Mouse (Mus musculus) embryonic facial prominence, embryonic 14.5 days (tissue): ENCODE data around the gene Wfdc2. TPM values are rescaled to one million over a fixed set of nuclear protein-coding genes. Genes with fewer than 3 reads are reported as not detected.

Source experiments
- ATAC-seq: fragments of 200-750 bp; cut with Nextera tagmentation; 2 replicates; pipeline ENCODE4 v1.8.0; 2017; ENCODE audit warnings: low read depth, moderate number of reproducible peaks, moderate TSS enrichment
- DNase-seq: peaks from one replicate; pipeline ENCODE4 v3.0.0-alpha.2; 2015; ENCODE audit warnings: low spot score
- H3K27ac ChIP-seq: fragments of 300-500 bp; sonication (generic); replicated peaks from 2 replicates; pipeline ENCODE4 v1.5.1; 2014; ENCODE audit warnings: low read depth, mild to moderate bottlenecking, low read length, moderate library complexity
- H3K27me3 ChIP-seq: fragments of 300-500 bp; sonication (generic); replicated peaks from 2 replicates; pipeline ENCODE4 v1.6.1; 2014; ENCODE audit warnings: low read length; ENCODE audit not compliant: control insufficient read depth, insufficient read depth
- H3K36me3 ChIP-seq: fragments of 300-500 bp; sonication (generic); 2 replicates; pipeline ENCODE4 v1.6.1; 2014; ENCODE audit warnings: low read length, mixed read lengths; ENCODE audit not compliant: control insufficient read depth, insufficient read depth
- H3K4me1 ChIP-seq: fragments of 300-500 bp; sonication (generic); 2 replicates; pipeline ENCODE4 v1.6.1; 2014; ENCODE audit warnings: antibody characterized with exemption, low read length; ENCODE audit not compliant: control insufficient read depth, insufficient read depth
- H3K4me2 ChIP-seq: fragments of 300-500 bp; sonication (generic); 2 replicates; pipeline ENCODE4 v1.6.1; 2014; ENCODE audit warnings: low read depth, mild to moderate bottlenecking, low read length, moderate library complexity, mixed read lengths
- H3K4me3 ChIP-seq: fragments of 300-500 bp; sonication (generic); 2 replicates; pipeline ENCODE4 v1.5.1; 2014; ENCODE audit warnings: low read depth, mild to moderate bottlenecking, low read length
- H3K9ac ChIP-seq: fragments of 300-500 bp; sonication (generic); 2 replicates; pipeline ENCODE4 v1.6.1; 2014; ENCODE audit warnings: low read depth, mild to moderate bottlenecking, low read length, moderate library complexity, mixed read lengths
- H3K9me3 ChIP-seq: fragments of 300-500 bp; sonication (generic); 2 replicates; pipeline ENCODE4 v1.6.1; 2016; ENCODE audit warnings: low read length; ENCODE audit not compliant: control insufficient read depth
- WGBS: fragments of 180-500 bp; shearing (Covaris S2); extraction: QIAGEN DNeasy Blood & Tissue Kit; methylation state at CpG from one replicate; pipeline ENCODE4 v1.1.7; 2014; 5-methylcytosine and 5-hydroxymethylcytosine counted together
- polyA plus RNA-seq: library from polyadenylated mRNA; unstranded; fragments of >200 nt; fragmentation: Nextera tagmentation; extraction: Ambion mirVana; gene quantifications from 2 replicates; pipeline ENCODE4 v1.2.1, GENCODE M21; 2014

Gene Wfdc2
- polyA plus RNA-seq, 1 experiment from 2014 or later = 62.4 TPM

- H3K36me3 ChIP-seq = no peaks in the 10 kb centered on the region
- no peak overlapping the region for H3K27ac ChIP-seq
- peak; percentile 65 for DNase-seq
- H3K4me3 ChIP-seq = no peak overlapping the region
- H3K9me3 ChIP-seq = peaks cover 11% of the 10 kb centered on the region
- WGBS = 17% methylated on average over 3 of the region's 3 CpGs
- H3K4me2 ChIP-seq = no peak overlapping the region
- ATAC-seq = no peak
- H3K4me1 ChIP-seq = peaks cover 19% of the 10 kb centered on the region
- no peaks in the 10 kb centered on the region for H3K27me3 ChIP-seq
- no peak overlapping the region for H3K9ac ChIP-seq
Measured at GRCm38 (mm10) chr2:164520782-164521181, 41.4 kb upstream of the Wfdc2 start.

GRCm38 (mm10) chr2:164521841-164522240 is 40.4 kb upstream of the Wfdc2 start:
- Histone ChIP-seq H3K4me1 (peaks cover 19% of the 10 kb centered on the region), H3K27me3 (no peaks in the 10 kb centered on the region), H3K9ac (peak overlapping the region; percentile 20; the same call in 1 of the 2 replicates), H3K4me3 (peak overlapping the region; percentile 3; the same call in 1 of the 2 replicates), H3K27ac (peak overlapping the region; percentile 63), H3K4me2 (peak overlapping the region; percentile 11), H3K9me3 (peaks cover 5% of the 10 kb centered on the region), H3K36me3 (no peaks in the 10 kb centered on the region)
- DNase-seq = peak; percentile 89
- 11% methylated on average over 11 of the region's 11 CpGs for WGBS
- ATAC-seq = peak; percentile 86

GRCm38 (mm10) chr2:164522280-164522679 is 39.9 kb upstream of the Wfdc2 start:
- no peaks in the 10 kb centered on the region for H3K27me3 ChIP-seq
- H3K4me3 ChIP-seq = no peak overlapping the region
- DNase-seq (peak; percentile 75), ATAC-seq (peak; percentile 53; the same call in 1 of the 2 replicates)
- peak overlapping the region; percentile 63 for H3K27ac ChIP-seq
- peaks cover 5% of the 10 kb centered on the region for H3K9me3 ChIP-seq
- peak overlapping the region; percentile 11; the same call in 1 of the 2 replicates for H3K4me2 ChIP-seq
- H3K9ac ChIP-seq = no peak overlapping the region
- WGBS = 11% methylated on average over 8 of the region's 8 CpGs
- H3K4me1 ChIP-seq = peaks cover 19% of the 10 kb centered on the region
- no peaks in the 10 kb centered on the region for H3K36me3 ChIP-seq

- Histone ChIP-seq H3K27ac (no peak overlapping the region), H3K4me1 (peaks cover 19% of the 10 kb centered on the region), H3K9ac (no peak overlapping the region), H3K4me2 (no peak overlapping the region), H3K9me3 (peaks cover 5% of the 10 kb centered on the region), H3K27me3 (no peaks in the 10 kb centered on the region), H3K4me3 (no peak overlapping the region), H3K36me3 (no peaks in the 10 kb centered on the region)
- no peak for ATAC-seq
- 85% methylated on average over 10 of the region's 10 CpGs for WGBS
- no peak for DNase-seq
Measured at GRCm38 (mm10) chr2:164523301-164523773, 38.9 kb upstream of the Wfdc2 start.

DNA sequence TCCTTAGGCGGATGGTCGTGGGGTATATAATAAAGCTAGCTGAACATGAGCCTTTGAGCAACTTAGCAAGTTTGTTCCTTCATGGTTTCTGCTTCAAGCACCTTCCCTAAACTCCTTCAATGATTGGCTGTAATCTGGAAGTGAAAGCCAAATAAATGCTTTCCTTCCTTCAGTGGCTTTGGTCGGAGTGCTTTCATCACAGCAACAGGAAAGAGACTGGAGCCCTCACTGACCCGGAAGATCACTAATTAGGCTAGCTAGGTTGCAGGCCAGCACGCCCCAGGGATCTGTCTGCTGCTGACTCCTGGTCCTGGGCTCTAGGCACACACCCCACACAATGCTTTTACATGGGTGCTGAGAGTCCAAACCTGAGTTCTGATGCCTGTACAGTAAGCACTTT is 33.7 kb upstream of the Wfdc2 start:
- Histone ChIP-seq H3K4me3 (no peak overlapping the region), H3K27me3 (no peaks in the 10 kb centered on the region), H3K36me3 (no peaks in the 10 kb centered on the region), H3K4me1 (no peaks in the 10 kb centered on the region), H3K9me3 (no peaks in the 10 kb centered on the region), H3K9ac (no peak overlapping the region), H3K4me2 (no peak overlapping the region), H3K27ac (no peak overlapping the region)
- no peak for ATAC-seq
- no peak for DNase-seq
- WGBS = 66% methylated on average over 5 of the region's 5 CpGs

GRCm38 (mm10) chr2:164531169-164531568 is 31.0 kb upstream of the Wfdc2 start:
- no peaks in the 10 kb centered on the region for H3K27me3 ChIP-seq
- no peak overlapping the region for H3K4me2 ChIP-seq
- 4% methylated on average over 3 of the region's 3 CpGs for WGBS
- H3K4me1 ChIP-seq = no peaks in the 10 kb centered on the region
- H3K36me3 ChIP-seq = no peaks in the 10 kb centered on the region
- H3K9me3 ChIP-seq = no peaks in the 10 kb centered on the region
- DNase-seq (peak; percentile 78), ATAC-seq (peak; percentile 62; the same call in 1 of the 2 replicates)
- H3K9ac ChIP-seq = no peak overlapping the region
- H3K4me3 ChIP-seq = no peak overlapping the region
- no peak overlapping the region for H3K27ac ChIP-seq

DNA sequence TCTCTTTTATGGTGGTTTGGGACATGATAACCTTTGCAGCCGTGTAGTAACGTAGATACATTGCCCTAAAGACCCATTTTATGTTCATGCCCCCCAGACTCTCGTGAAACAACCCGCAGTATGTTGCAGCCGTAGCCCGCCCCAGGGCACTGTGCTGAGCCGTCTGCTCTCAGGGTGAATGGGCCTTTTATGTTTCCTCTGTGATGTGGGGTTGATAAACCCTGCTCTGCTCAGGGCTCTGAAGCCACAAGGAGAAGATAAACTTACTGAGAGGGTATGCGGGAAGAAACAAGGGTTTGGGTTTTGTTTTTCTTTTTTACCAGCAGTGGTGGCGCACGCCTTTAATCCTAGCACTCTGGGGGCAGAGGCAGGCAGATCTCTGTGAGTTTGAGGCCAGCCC is 27.9 kb upstream of the Wfdc2 start:
- Histone ChIP-seq H3K36me3 (no peaks in the 10 kb centered on the region), H3K27me3 (no peaks in the 10 kb centered on the region), H3K4me3 (no peak overlapping the region), H3K9ac (no peak overlapping the region), H3K4me1 (no peaks in the 10 kb centered on the region), H3K9me3 (no peaks in the 10 kb centered on the region), H3K27ac (no peak overlapping the region), H3K4me2 (no peak overlapping the region)
- DNase-seq (no peak), ATAC-seq (no peak)
- 57% methylated on average over 10 of the region's 10 CpGs for WGBS

DNA sequence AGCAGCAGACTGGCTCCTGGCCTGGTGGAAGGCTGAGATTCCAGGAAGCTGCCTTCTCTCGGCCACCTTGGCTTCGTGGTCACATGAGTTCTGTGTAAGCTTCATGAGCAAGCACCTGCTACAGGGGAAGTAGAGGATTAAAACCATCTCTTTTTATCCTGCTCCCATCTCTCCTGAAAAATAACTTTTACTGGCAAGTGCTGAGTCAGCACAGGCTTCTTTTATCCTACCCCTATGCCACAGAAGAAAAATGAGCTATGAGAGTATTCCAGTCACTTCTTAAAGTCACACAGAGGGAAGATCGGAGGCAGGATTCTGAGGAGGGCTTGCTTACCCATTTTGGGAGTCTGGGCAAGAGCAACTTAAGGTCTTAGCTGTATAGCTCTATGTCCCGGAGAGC is 25.2 kb upstream of the Wfdc2 start:
- WGBS = 82% methylated on average over 4 of the region's 4 CpGs
- no peak for DNase-seq
- Histone ChIP-seq H3K9ac (no peak overlapping the region), H3K4me3 (no peak overlapping the region), H3K4me2 (no peak overlapping the region), H3K27ac (no peak overlapping the region), H3K27me3 (no peaks in the 10 kb centered on the region), H3K9me3 (no peaks in the 10 kb centered on the region), H3K36me3 (no peaks in the 10 kb centered on the region), H3K4me1 (peaks cover 7% of the 10 kb centered on the region; the same call in 1 of the 2 replicates)
- ATAC-seq = no peak
